Mouse (Mus musculus) cerebellum, postnatal 25 days (tissue): ENCODE results near the gene Tex19.1.
A peak's percentile ranks its signal among the peaks of the same experiment; 100 is the strongest.
"Not testable (repeated sequence)": the region's sequence is repeated elsewhere in the genome, so short reads cannot be mapped to it uniquely, and the experiment has no call there.

Experiments used
- DNase-seq, 2 experiments: peaks; one replicate each; pipeline ENCODE4 v3.0.0; 2021; ENCODE audit warnings: mixed read lengths in 2 of 2

Gene Tex19.1

GRCm38 (mm10) chr11:121145865-121146264 lies at the start of gene Tex19.1:
Tex19.1 (plus strand) TSS chr11:121146143.
- DNase-seq, result no peak

- no peak for DNase-seq
Measured at GRCm38 (mm10) chr11:121099762-121100161, 46.2 kb upstream of the Tex19.1 start.

GRCm38 (mm10) chr11:121100692-121101091 lies 45.3 kb upstream of the Tex19.1 start:
- DNase-seq, result no peak

- DNase-seq, result no peak
Measured at GRCm38 (mm10) chr11:121101124-121101805, 44.7 kb upstream of the Tex19.1 start.

- DNase-seq, result not testable (repeated sequence)
Measured at GRCm38 (mm10) chr11:121107242-121107641, 38.7 kb upstream of the Tex19.1 start.

- DNase-seq, result no peak
Measured at GRCm38 (mm10) chr11:121108061-121108460, 37.9 kb upstream of the Tex19.1 start.

- DNase-seq, result peak; percentile 34 to 48
Measured at GRCm38 (mm10) chr11:121109986-121110385, 36.0 kb upstream of the Tex19.1 start.

GRCm38 (mm10) chr11:121111051-121111450 lies 34.9 kb upstream of the Tex19.1 start:
- no peak for DNase-seq

- no peak for DNase-seq
Measured at GRCm38 (mm10) chr11:121111601-121112000, 34.3 kb upstream of the Tex19.1 start.

- peak; percentile 70 to 83 for DNase-seq
Measured at GRCm38 (mm10) chr11:121112091-121112775, 33.7 kb upstream of the Tex19.1 start.

- DNase-seq, result no peak
Measured at GRCm38 (mm10) chr11:121118106-121118505, 27.8 kb upstream of the Tex19.1 start.

- DNase-seq, result no peak
Measured at GRCm38 (mm10) chr11:121118577-121118976, 27.4 kb upstream of the Tex19.1 start, which contains the start of gene Tex19.2. Tex19.2 (minus strand) TSS chr11:121118677.

- DNase-seq, result no peak
Measured at GRCm38 (mm10) chr11:121121151-121121550, 24.8 kb upstream of the Tex19.1 start.

GRCm38 (mm10) chr11:121122024-121122670 lies 23.8 kb upstream of the Tex19.1 start:
- DNase-seq, result no peak

- no peak for DNase-seq
Measured at GRCm38 (mm10) chr11:121123438-121123837, 22.5 kb upstream of the Tex19.1 start.

- DNase-seq, result no peak
Measured at GRCm38 (mm10) chr11:121125522-121126172, 20.3 kb upstream of the Tex19.1 start.

- DNase-seq, result no peak
Measured at GRCm38 (mm10) chr11:121126395-121126794, 19.5 kb upstream of the Tex19.1 start.

- DNase-seq, result no peak
Measured at GRCm38 (mm10) chr11:121127441-121127840, 18.5 kb upstream of the Tex19.1 start.

- no peak for DNase-seq
Measured at GRCm38 (mm10) chr11:121129616-121130015, 16.3 kb upstream of the Tex19.1 start.

- no peak for DNase-seq
Measured at GRCm38 (mm10) chr11:121134600-121134999, 11.3 kb upstream of the Tex19.1 start.

GRCm38 (mm10) chr11:121137682-121138081 lies 8.3 kb upstream of the Tex19.1 start:
- DNase-seq, result no peak

- peak in 1 of 2 experiments; percentile 21 for DNase-seq
Measured at GRCm38 (mm10) chr11:121138732-121139131, 7.2 kb upstream of the Tex19.1 start.
